Mouse (Mus musculus): ENCODE results near the gene Scfd2. TPM values are rescaled to one million over a fixed set of nuclear protein-coding genes. Genes with fewer than 3 reads are reported as not detected.

The Scfd2 gene
- polyA plus RNA-seq, 1 experiment from 2014 or later: 19.2 TPM

GRCm38 (mm10) chr5:74482633-74483032, 48.9 kb downstream of the Scfd2 start:
- Histone ChIP-seq H3K9ac (no peak overlapping the region), H3K36me3 (no peaks in the 10 kb centered on the region), H3K27ac (no peak overlapping the region), H3K4me2 (no peak overlapping the region), H3K9me3 (replicated peaks) (no peaks in the 10 kb centered on the region), H3K4me1 (0 out of 2 replicates have a peak, but pooled peaks cover 8% of the 10 kb centered on the region), H3K4me3 (no peak overlapping the region), H3K27me3 (replicated peaks) (no peaks in the 10 kb centered on the region)
- WGBS (ENCODE audit: insufficient replicate concordance): 71% methylated on average over 6 of the region's 6 CpGs
- no peak for ATAC-seq

GRCm38 (mm10) chr5:74482034-74482433, 49.5 kb downstream of the Scfd2 start:
- Histone ChIP-seq H3K27ac (no peak overlapping the region), H3K4me3 (no peak overlapping the region), H3K9ac (no peak overlapping the region), H3K4me2 (no peak overlapping the region), H3K9me3 (replicated peaks) (no peaks in the 10 kb centered on the region), H3K4me1 (0 out of 2 replicates have a peak, but pooled peaks cover 8% of the 10 kb centered on the region), H3K27me3 (replicated peaks) (no peaks in the 10 kb centered on the region), H3K36me3 (no peaks in the 10 kb centered on the region)
- WGBS (ENCODE audit: insufficient replicate concordance): 75% methylated on average over 3 of the region's 3 CpGs
- no peak for ATAC-seq

GRCm38 (mm10) chr5:74480409-74480808, 51.1 kb downstream of the Scfd2 start:
- H3K9ac ChIP-seq: no peak overlapping the region
- no peaks in the 10 kb centered on the region for H3K9me3 ChIP-seq (replicated peaks)
- no peak for ATAC-seq
- no peaks in the 10 kb centered on the region for H3K27me3 ChIP-seq (replicated peaks)
- H3K4me2 ChIP-seq: no peak overlapping the region
- 0 out of 2 replicates have a peak, but pooled peaks cover 8% of the 10 kb centered on the region for H3K4me1 ChIP-seq
- 76% methylated on average over 4 of the region's 4 CpGs for WGBS (ENCODE audit: insufficient replicate concordance)
- no peaks in the 10 kb centered on the region for H3K36me3 ChIP-seq
- no peak overlapping the region for H3K4me3 ChIP-seq
- no peak overlapping the region for H3K27ac ChIP-seq

- no peak overlapping the region for H3K27ac ChIP-seq
- no peaks in the 10 kb centered on the region for H3K36me3 ChIP-seq
- 51% methylated on average over 4 of the region's 4 CpGs for WGBS (ENCODE audit: insufficient replicate concordance)
- no peak overlapping the region for H3K9ac ChIP-seq
- no peak overlapping the region for H3K4me3 ChIP-seq
- H3K4me1 ChIP-seq: 0 out of 2 replicates have a peak, but pooled peaks cover 8% of the 10 kb centered on the region
- no peak for ATAC-seq
- no peaks in the 10 kb centered on the region for H3K27me3 ChIP-seq (replicated peaks)
- no peak overlapping the region for H3K4me2 ChIP-seq
- no peaks in the 10 kb centered on the region for H3K9me3 ChIP-seq (replicated peaks)
These were observed 51.6 kb downstream of the Scfd2 start for GRCm38 (mm10) chr5:74479947-74480346.

GRCm38 (mm10) chr5:74479157-74479556, 52.4 kb downstream of the Scfd2 start:
- Histone ChIP-seq H3K4me2 (no peak overlapping the region), H3K27ac (no peak overlapping the region), H3K27me3 (replicated peaks) (no peaks in the 10 kb centered on the region), H3K4me3 (no peak overlapping the region), H3K9me3 (replicated peaks) (no peaks in the 10 kb centered on the region), H3K36me3 (no peaks in the 10 kb centered on the region), H3K4me1 (0 out of 2 replicates have a peak, but pooled peaks cover 8% of the 10 kb centered on the region), H3K9ac (no peak overlapping the region)
- ATAC-seq: no peak
- 80% methylated on average over 5 of the region's 5 CpGs for WGBS (ENCODE audit: insufficient replicate concordance)

- no peaks in the 10 kb centered on the region for H3K9me3 ChIP-seq (replicated peaks)
- no peak overlapping the region for H3K27ac ChIP-seq
- no peaks in the 10 kb centered on the region for H3K36me3 ChIP-seq
- H3K4me2 ChIP-seq: no peak overlapping the region
- no peaks in the 10 kb centered on the region for H3K27me3 ChIP-seq (replicated peaks)
- 63% methylated on average over 10 of the region's 10 CpGs for whole genome bisulfite sequencing (ENCODE audit: insufficient replicate concordance)
- no peak for ATAC-seq
- no peak overlapping the region for H3K4me3 ChIP-seq
- H3K9ac ChIP-seq: no peak overlapping the region
- 0 out of 2 replicates have a peak, but pooled peaks cover 8% of the 10 kb centered on the region for H3K4me1 ChIP-seq
These were observed 55.0 kb downstream of the Scfd2 start for GRCm38 (mm10) chr5:74476551-74476950.

- no peak for ATAC-seq
- H3K4me2 ChIP-seq: no peak overlapping the region
- H3K36me3 ChIP-seq: no peaks in the 10 kb centered on the region
- 88% methylated on average over 11 of the region's 11 CpGs for WGBS (ENCODE audit: insufficient replicate concordance)
- H3K4me3 ChIP-seq: no peak overlapping the region
- H3K27me3 ChIP-seq (replicated peaks): no peaks in the 10 kb centered on the region
- no peaks in the 10 kb centered on the region for H3K9me3 ChIP-seq (replicated peaks)
- H3K27ac ChIP-seq: no peak overlapping the region
- H3K4me1 ChIP-seq: no peaks in the 10 kb centered on the region
- no peak overlapping the region for H3K9ac ChIP-seq
These were observed 58.4 kb downstream of the Scfd2 start for GRCm38 (mm10) chr5:74473117-74473516.

GRCm38 (mm10) chr5:74470819-74471218, 60.7 kb downstream of the Scfd2 start:
- no peak for ATAC-seq
- H3K27ac ChIP-seq: no peak overlapping the region
- no peaks in the 10 kb centered on the region for H3K9me3 ChIP-seq (replicated peaks)
- H3K4me2 ChIP-seq: no peak overlapping the region
- no peaks in the 10 kb centered on the region for H3K4me1 ChIP-seq
- no peaks in the 10 kb centered on the region for H3K27me3 ChIP-seq (replicated peaks)
- H3K36me3 ChIP-seq: no peaks in the 10 kb centered on the region
- H3K9ac ChIP-seq: no peak overlapping the region
- H3K4me3 ChIP-seq: no peak overlapping the region
- 72% methylated on average over 3 of the region's 3 CpGs for WGBS (ENCODE audit: insufficient replicate concordance)

- no peak overlapping the region for H3K4me2 ChIP-seq
- H3K4me1 ChIP-seq: no peaks in the 10 kb centered on the region
- ATAC-seq: no peak
- 71% methylated on average over 1 of the region's 1 CpGs for WGBS (ENCODE audit: insufficient replicate concordance)
- H3K4me3 ChIP-seq: no peak overlapping the region
- H3K27ac ChIP-seq: no peak overlapping the region
- no peaks in the 10 kb centered on the region for H3K36me3 ChIP-seq
- H3K9ac ChIP-seq: no peak overlapping the region
- H3K27me3 ChIP-seq (replicated peaks): no peaks in the 10 kb centered on the region
- H3K9me3 ChIP-seq (replicated peaks): no peaks in the 10 kb centered on the region
These were observed 61.9 kb downstream of the Scfd2 start for GRCm38 (mm10) chr5:74469620-74470019.

- H3K27ac ChIP-seq: no peak overlapping the region
- H3K27me3 ChIP-seq (replicated peaks): no peaks in the 10 kb centered on the region
- 73% methylated on average over 3 of the region's 3 CpGs for WGBS (ENCODE audit: insufficient replicate concordance)
These were observed 63.8 kb downstream of the Scfd2 start for GRCm38 (mm10) chr5:74467753-74468152.

GRCm38 (mm10) chr5:74456759-74457158, 74.8 kb downstream of the Scfd2 start:
- no peak for ATAC-seq
- 81% methylated on average over 2 of the region's 2 CpGs for WGBS (ENCODE audit: insufficient replicate concordance)

More at GRCm38 (mm10) chr5:74467753-74468152, 63.8 kb downstream of the Scfd2 start:
- no peak overlapping the region for H3K9ac ChIP-seq
- no peaks in the 10 kb centered on the region for H3K36me3 ChIP-seq
- no peaks in the 10 kb centered on the region for H3K9me3 ChIP-seq (replicated peaks)
- no peak overlapping the region for H3K4me2 ChIP-seq
- no peak for ATAC-seq
- no peaks in the 10 kb centered on the region for H3K4me1 ChIP-seq
- no peak overlapping the region for H3K4me3 ChIP-seq

GRCm38 (mm10) chr5:74455510-74456269, 75.9 kb downstream of the Scfd2 start:
- Histone ChIP-seq H3K36me3 (no peaks in the 10 kb centered on the region), H3K9ac (no peak overlapping the region), H3K4me1 (no peaks in the 10 kb centered on the region), H3K27me3 (replicated peaks) (no peaks in the 10 kb centered on the region), H3K4me2 (no peak overlapping the region), H3K4me3 (no peak overlapping the region), H3K27ac (no peak overlapping the region), H3K9me3 (replicated peaks) (no peaks in the 10 kb centered on the region)
- no peak for ATAC-seq
- 79% methylated on average over 6 of the region's 6 CpGs for WGBS (ENCODE audit: insufficient replicate concordance)

More at GRCm38 (mm10) chr5:74456759-74457158, 74.8 kb downstream of the Scfd2 start:
- H3K27me3 ChIP-seq (replicated peaks): no peaks in the 10 kb centered on the region
- H3K9ac ChIP-seq: no peak overlapping the region
- no peaks in the 10 kb centered on the region for H3K36me3 ChIP-seq
- no peaks in the 10 kb centered on the region for H3K4me1 ChIP-seq
- no peak overlapping the region for H3K4me3 ChIP-seq
- no peaks in the 10 kb centered on the region for H3K9me3 ChIP-seq (replicated peaks)
- H3K4me2 ChIP-seq: no peak overlapping the region
- no peak overlapping the region for H3K27ac ChIP-seq
